Mouse (Mus musculus): Measurements from ENCODE around the gene Vmn2r109. TPM values are rescaled to one million over a fixed set of nuclear protein-coding genes. Genes with fewer than 3 reads are reported as not detected.
"Not testable (repeated sequence)": the region's sequence is repeated elsewhere in the genome, so short reads cannot be mapped to it uniquely, and the experiment has no call there.

Gene Vmn2r109
- polyA plus RNA-seq (2014; fragmentation: Nextera tagmentation; extraction: Ambion mirVana): not detected in 2 replicates

- 94% methylated on average over 1 of the region's 1 CpGs for WGBS
- H3K4me1 ChIP-seq (replicated peaks; ENCODE audit: control insufficient read depth, insufficient read depth, low read length): no peaks in the 10 kb centered on the region
These were observed at the start of gene Vmn2r109 for GRCm38 (mm10) chr17:20564656-20565055. Gene Vmn2r109, minus strand, starts transcription at chr17:20564756.

DNA sequence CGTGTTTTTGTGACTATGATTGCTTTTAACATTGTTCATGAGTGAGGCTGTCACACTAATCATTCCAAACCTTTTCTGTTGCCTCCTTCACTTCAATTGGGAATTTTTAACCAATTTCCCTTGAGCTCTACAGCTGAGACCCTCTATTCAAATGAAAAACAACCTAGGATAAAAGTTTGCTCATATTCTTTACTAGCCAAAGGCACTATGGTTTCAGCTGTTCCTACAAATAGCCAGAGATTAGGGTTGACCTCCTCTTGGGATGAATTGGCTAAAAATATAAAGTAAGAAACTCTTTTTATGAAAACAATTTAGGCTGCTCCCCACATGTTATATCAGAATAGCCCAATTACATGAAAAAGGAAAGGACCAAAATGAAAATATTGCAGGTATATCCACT, 31.8 kb upstream of the Vmn2r109 start, which contains the start of gene Vmn2r110:
TSS of gene Vmn2r110 (minus strand) at position 101 of the 400 bp plus-strand sequence.
- no peak within 1 kb of the TSS for H3K27ac ChIP-seq (ENCODE audit: low read depth, low read length)
- no peak for ATAC-seq (replicated peaks; ENCODE audit: low FRiP score)
- no peaks in the 10 kb centered on the region for H3K27me3 ChIP-seq (ENCODE audit: control insufficient read depth, insufficient read depth, low read length)
- H3K4me2 ChIP-seq (ENCODE audit: low read depth, low read length, severe bottlenecking): no peak within 1 kb of the TSS
- no peak within 1 kb of the TSS for H3K4me3 ChIP-seq (ENCODE audit: low read depth, low read length)
- H3K9ac ChIP-seq (ENCODE audit: low read length): no peak within 1 kb of the TSS
- H3K36me3 ChIP-seq (ENCODE audit: control insufficient read depth, insufficient read depth, low read length): no peaks in the 10 kb centered on the region
- DNase-seq (ENCODE audit: low spot score): no peak
- no peaks in the 10 kb centered on the region; the same call in 1 of the 2 replicates for H3K9me3 ChIP-seq (ENCODE audit: control insufficient read depth, low read length)
- H3K4me1 ChIP-seq (replicated peaks; ENCODE audit: control insufficient read depth, insufficient read depth, low read length): no peaks in the 10 kb centered on the region
- 34% methylated on average over 1 of the region's 1 CpGs for WGBS

More at GRCm38 (mm10) chr17:20564656-20565055, at the start of gene Vmn2r109:
- Histone ChIP-seq H3K27ac (ENCODE audit: low read depth, low read length) (no peak within 1 kb of the TSS), H3K4me2 (ENCODE audit: low read depth, low read length, severe bottlenecking) (no peak within 1 kb of the TSS), H3K9ac (ENCODE audit: low read length) (no peak within 1 kb of the TSS), H3K36me3 (ENCODE audit: control insufficient read depth, insufficient read depth, low read length) (no peaks in the 10 kb centered on the region), H3K9me3 (ENCODE audit: control insufficient read depth, low read length) (no peaks in the 10 kb centered on the region; the same call in 1 of the 2 replicates), H3K4me3 (ENCODE audit: low read depth, low read length) (no peak within 1 kb of the TSS), H3K27me3 (ENCODE audit: control insufficient read depth, insufficient read depth, low read length) (no peaks in the 10 kb centered on the region)
- ATAC-seq (replicated peaks; ENCODE audit: low FRiP score) (no peak), DNase-seq (ENCODE audit: low spot score) (no peak)

- not testable (repeated sequence) for H3K9me3 ChIP-seq (ENCODE audit: control insufficient read depth, low read length); DNase-seq (ENCODE audit: low spot score); H3K9ac ChIP-seq (ENCODE audit: low read length); H3K27ac ChIP-seq (ENCODE audit: low read depth, low read length); H3K36me3 ChIP-seq (ENCODE audit: control insufficient read depth, insufficient read depth, low read length); H3K4me2 ChIP-seq (ENCODE audit: low read depth, low read length, severe bottlenecking); ATAC-seq (replicated peaks; ENCODE audit: low FRiP score); H3K4me1 ChIP-seq (replicated peaks; ENCODE audit: control insufficient read depth, insufficient read depth, low read length); H3K27me3 ChIP-seq (ENCODE audit: control insufficient read depth, insufficient read depth, low read length); H3K4me3 ChIP-seq (ENCODE audit: low read depth, low read length)
These were observed 56.3 kb downstream of the Vmn2r109 start for GRCm38 (mm10) chr17:20508247-20508646.

GRCm38 (mm10) chr17:20497858-20498257, 66.7 kb downstream of the Vmn2r109 start, which contains the start of gene Vmn1r225:
Gene Vmn1r225, plus strand, starts transcription at chr17:20498158.
- DNase-seq (ENCODE audit: low spot score) (no peak), ATAC-seq (replicated peaks; ENCODE audit: low FRiP score) (no peak)
- no peaks in the 10 kb centered on the region for H3K27me3 ChIP-seq (ENCODE audit: control insufficient read depth, insufficient read depth, low read length)
- H3K9ac ChIP-seq (ENCODE audit: low read length): no peak within 1 kb of the TSS
- H3K4me3 ChIP-seq (ENCODE audit: low read depth, low read length): no peak within 1 kb of the TSS
- no peaks in the 10 kb centered on the region for H3K9me3 ChIP-seq (ENCODE audit: control insufficient read depth, low read length)
- no peak within 1 kb of the TSS for H3K4me2 ChIP-seq (ENCODE audit: low read depth, low read length, severe bottlenecking)
- H3K36me3 ChIP-seq (ENCODE audit: control insufficient read depth, insufficient read depth, low read length): no peaks in the 10 kb centered on the region
- H3K4me1 ChIP-seq (replicated peaks; ENCODE audit: control insufficient read depth, insufficient read depth, low read length): no peaks in the 10 kb centered on the region
- no peak within 1 kb of the TSS for H3K27ac ChIP-seq (ENCODE audit: low read depth, low read length)

Other genes starting within 250 kb of the Vmn2r109 start
- gene Vmn2r107, start 219.5 kb downstream of the Vmn2r109 start, polyA plus RNA-seq (2014; fragmentation: Nextera tagmentation; extraction: Ambion mirVana): not detected in 2 replicates
- gene Vmn1r224, start 150.6 kb downstream of the Vmn2r109 start, polyA plus RNA-seq (2014; fragmentation: Nextera tagmentation; extraction: Ambion mirVana): not detected in 2 replicates
- not detected in 2 replicates for gene Vmn2r108, start 83.4 kb downstream of the Vmn2r109 start, polyA plus RNA-seq (2014; fragmentation: Nextera tagmentation; extraction: Ambion mirVana)
- gene Vmn1r225, start 66.6 kb downstream of the Vmn2r109 start, polyA plus RNA-seq (2014; fragmentation: Nextera tagmentation; extraction: Ambion mirVana): not detected in 2 replicates
- 0.04 TPM in 1 of 2 replicates, not detected in the other for gene Vmn2r110, start 31.7 kb upstream of the Vmn2r109 start, polyA plus RNA-seq (2014; fragmentation: Nextera tagmentation; extraction: Ambion mirVana)
- not detected in 2 replicates for gene Fpr-rs3, start 60.1 kb upstream of the Vmn2r109 start, polyA plus RNA-seq (2014; fragmentation: Nextera tagmentation; extraction: Ambion mirVana)
- not detected in 2 replicates for gene Vmn1r226, start 118.1 kb upstream of the Vmn2r109 start, polyA plus RNA-seq (2014; fragmentation: Nextera tagmentation; extraction: Ambion mirVana)
- gene Vmn1r227, start 165.1 kb upstream of the Vmn2r109 start, polyA plus RNA-seq (2014; fragmentation: Nextera tagmentation; extraction: Ambion mirVana): not detected in 2 replicates
- not detected in 2 replicates for gene Vmn1r228, start 221.4 kb upstream of the Vmn2r109 start, polyA plus RNA-seq (2014; fragmentation: Nextera tagmentation; extraction: Ambion mirVana)
- gene Vmn1r229, start 246.8 kb upstream of the Vmn2r109 start, polyA plus RNA-seq (2014; fragmentation: Nextera tagmentation; extraction: Ambion mirVana): 0.03 TPM in 1 of 2 replicates, not detected in the other

All from forebrain, embryonic 11.5 days (tissue).